Mouse (Mus musculus): ENCODE data around the gene Parva.

Parva gene

GRCm38 (mm10) chr7:112526226-112526625 is 98.9 kb downstream of the Parva start:
- no peak for DNase-seq

- DNase-seq, result no peak
Observed at GRCm38 (mm10) chr7:112527230-112527629, 99.9 kb downstream of the Parva start.

DNA sequence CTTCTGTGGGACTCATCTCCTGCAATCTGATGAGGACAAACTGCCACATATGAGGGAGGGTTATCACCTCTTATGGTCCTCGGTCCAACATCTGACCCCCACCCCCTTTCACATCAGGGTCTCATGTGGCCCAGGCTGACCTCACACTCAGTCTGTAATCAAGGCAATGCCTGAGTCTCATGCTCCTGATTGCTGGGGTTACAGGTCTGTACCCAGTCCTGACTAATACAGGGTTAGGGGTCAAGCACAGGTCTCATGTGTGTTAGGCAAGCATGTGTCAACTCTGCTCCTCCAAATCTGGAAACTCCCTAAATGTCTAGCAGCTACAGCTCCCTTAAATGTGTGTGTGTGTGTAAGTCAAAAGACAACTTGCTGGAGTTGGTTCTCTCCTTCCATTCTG is 100.8 kb downstream of the Parva start:
- DNase-seq, result no peak

- no peak for DNase-seq
Observed at GRCm38 (mm10) chr7:112528582-112529360, 101.5 kb downstream of the Parva start.

- DNase-seq, result no peak
Observed at GRCm38 (mm10) chr7:112530924-112531323, 103.6 kb downstream of the Parva start.

DNA sequence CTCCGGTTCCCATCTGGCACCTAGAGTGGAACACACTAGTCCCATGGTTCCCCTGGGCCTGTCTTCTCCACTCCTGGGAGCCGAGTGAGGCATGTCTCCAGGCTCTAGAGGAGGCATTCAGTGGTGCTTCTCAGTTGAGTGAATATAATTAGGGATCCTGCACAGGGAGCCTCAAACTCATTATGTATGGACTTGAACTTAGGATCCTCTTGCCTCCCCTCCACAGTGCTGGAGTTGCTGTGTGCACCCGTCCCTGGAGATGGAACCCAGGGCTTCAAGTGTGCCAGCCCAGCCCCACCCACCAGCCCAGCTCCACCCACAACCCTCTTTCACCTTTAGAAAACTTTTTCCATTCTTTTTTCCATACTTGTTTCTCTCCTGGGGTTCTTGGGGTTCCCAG is 106.8 kb downstream of the Parva start:
- no peak for DNase-seq

DNA sequence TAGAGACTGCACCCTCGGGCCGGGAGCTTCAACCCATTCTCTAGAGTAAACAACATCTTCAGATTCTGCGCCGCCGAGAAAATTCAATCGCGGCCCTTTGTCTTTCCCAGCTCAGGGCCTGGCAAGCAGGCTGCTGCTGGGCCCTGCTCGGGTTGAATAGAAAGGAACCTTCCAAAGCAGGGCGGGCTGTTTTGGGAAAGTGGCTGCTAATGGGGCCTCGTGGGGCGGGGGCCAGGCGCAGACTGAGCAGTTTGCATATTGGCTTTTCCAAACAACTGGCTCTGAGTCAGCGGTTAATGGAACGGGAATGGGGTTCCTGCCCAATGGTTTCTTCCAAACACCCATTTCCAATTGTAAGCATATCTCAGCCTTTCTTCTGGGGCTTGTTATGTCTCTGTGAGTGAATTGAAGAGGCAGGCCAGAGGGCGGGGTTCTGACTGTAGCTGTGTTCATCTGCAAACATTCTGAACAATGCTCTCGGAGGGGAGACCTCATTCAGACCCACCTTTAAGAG is 108.2 kb downstream of the Parva start:
- DNase-seq, result no peak

DNA sequence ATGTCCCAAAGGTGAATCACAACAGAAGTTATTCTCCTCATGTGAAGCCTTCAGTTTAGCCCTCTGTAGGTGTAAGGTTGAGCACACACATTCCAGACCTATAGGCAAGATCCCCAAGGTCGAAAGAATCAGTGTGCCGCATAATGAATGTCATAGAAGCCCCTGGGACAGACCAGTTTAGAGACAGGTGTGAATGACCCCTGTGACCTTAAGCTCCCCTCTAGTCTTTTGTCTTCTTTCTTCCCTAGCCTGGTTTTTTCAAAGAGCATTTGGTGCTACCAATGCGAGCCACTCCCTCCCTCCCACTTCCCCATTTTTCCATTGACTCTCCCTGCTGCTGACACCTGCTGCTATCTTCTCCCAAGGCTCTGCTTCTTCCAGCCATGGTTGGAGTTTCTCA is 121.8 kb downstream of the Parva start:
- no peak for DNase-seq

DNA sequence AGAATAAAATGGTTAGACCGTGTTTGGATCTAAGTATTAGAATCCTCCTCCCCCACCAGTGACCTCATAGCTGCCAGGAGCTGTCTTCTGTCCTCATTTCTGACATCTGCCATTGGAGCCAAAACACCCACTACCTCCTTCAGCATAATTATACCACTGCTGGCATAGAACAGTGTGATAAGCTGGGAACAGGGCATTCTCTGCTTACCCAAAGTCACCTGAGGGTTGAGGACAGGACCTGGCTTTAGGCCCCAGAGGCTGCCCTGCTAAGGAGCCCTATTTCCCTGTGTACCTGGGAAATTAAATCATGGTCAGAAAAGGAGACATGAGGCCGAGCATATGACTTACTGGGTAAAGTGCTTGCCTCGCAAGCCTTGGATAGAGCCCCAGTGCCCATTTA is 134.2 kb downstream of the Parva start:
- DNase-seq, result no peak

GRCm38 (mm10) chr7:112567004-112567403 is 139.7 kb downstream of the Parva start:
- no peak for DNase-seq

DNA sequence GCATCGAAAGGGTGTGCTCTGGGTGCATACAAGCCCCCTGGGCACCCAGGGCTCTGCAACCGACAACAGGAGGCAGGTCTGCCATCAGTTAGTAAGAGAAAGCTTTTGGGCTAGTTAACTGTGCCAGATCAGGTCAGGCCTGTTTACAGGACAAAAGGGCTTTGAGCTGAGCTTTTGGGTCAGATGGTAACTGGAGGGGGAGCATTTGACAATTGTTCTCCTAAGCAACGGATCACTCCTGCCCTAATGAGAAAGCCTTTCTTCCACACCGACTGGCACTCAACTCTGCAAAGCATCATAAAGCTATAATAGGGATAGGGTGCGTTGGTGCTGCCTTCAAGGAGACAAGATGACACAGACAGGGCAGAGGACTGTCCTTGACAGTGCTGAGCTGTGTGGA is 141.7 kb downstream of the Parva start:
- DNase-seq, result no peak

DNA sequence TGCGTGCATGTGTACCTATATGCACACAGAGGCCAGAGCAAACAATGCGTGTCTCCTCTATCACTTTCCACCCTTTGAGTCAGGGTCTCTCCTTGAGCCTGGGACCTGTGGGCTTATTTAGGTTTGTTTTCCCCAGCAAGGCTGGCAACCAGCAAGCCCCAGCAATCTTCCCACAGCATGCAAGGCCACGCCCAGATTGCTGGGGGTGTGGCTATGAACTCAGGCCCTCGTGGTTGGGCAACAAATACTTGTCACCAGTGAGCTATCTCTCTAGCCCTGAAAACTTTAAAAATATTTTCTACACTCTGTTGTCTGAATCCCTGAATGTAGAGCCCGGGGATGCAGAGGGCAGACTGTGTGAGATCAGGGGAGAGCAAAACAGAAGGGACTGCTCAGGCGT is 154.3 kb downstream of the Parva start:
- no peak for DNase-seq

DNA sequence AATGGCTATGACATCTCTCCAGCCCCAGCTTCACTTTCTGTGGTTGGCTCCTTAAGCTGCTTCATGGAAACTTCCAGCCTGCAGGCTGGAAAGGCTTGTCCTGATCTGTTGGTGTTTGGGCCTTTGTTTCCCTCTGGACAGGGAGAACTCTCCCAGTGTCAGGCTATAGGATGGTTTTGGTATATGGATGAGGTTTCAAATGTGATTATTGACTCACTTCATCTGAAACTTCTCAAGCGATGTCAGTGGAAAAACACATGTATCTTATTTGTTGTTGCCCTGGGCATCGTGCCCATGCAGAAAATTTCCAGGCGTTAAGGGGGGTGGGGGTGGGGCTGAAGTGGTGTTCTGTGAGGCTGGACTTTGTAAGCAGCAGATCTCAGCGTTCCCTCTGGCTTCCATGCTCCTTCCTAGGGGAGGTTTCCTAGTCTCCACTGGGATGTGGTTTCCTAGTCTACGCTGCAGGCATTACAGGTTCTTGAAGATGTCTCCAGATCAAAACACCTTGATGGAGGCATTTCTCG is 155.6 kb downstream of the Parva start:
- DNase-seq, result no peak

- DNase-seq, result no peak
Observed at GRCm38 (mm10) chr7:112587449-112587848, 160.1 kb downstream of the Parva start.

GRCm38 (mm10) chr7:112589530-112589929 is 162.2 kb downstream of the Parva start:
- no peak for DNase-seq

DNA sequence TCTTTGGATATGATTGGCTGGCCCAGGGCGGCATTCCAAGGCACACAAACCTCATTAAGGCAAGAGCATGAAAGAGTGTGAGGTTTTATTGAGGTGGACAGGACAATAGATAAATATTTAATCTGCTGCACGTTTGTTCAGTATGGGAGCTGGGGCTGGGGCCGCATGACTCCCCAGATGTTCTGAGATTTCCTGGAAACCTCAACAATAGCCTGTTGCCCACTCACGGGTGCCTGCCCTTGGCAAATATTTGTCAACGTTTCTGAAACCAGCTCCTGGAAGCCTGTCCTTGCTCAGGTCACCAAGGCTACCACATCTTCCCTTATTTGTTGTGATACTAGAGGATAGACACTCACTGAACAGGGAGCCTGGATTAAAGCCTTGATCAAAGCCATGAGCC is 166.3 kb downstream of the Parva start:
- no peak for DNase-seq

GRCm38 (mm10) chr7:112595226-112595850 is 168.0 kb downstream of the Parva start:
- DNase-seq, result no peak

- no peak for DNase-seq
Observed at GRCm38 (mm10) chr7:112599650-112600049, 172.3 kb downstream of the Parva start.

DNA sequence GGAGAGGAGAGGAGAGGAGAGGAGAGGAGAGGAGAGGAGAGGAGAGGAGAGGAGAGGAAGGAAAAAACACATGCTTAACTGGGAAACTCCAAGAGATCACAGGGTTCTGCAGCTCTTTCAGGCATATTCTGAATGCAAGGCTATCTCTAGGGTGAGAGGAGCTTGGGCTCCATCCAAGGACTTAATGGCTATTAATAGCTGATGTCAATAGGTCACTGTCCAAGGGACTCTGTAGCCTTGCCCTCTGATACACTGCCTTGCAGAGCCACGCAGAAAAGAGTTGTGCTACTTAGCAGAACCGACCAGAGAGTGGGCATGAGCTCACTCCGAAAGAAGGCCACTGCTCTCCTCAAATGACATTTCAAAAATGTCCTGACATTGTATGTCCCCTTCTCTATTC is 172.9 kb downstream of the Parva start:
- no peak for DNase-seq

DNA sequence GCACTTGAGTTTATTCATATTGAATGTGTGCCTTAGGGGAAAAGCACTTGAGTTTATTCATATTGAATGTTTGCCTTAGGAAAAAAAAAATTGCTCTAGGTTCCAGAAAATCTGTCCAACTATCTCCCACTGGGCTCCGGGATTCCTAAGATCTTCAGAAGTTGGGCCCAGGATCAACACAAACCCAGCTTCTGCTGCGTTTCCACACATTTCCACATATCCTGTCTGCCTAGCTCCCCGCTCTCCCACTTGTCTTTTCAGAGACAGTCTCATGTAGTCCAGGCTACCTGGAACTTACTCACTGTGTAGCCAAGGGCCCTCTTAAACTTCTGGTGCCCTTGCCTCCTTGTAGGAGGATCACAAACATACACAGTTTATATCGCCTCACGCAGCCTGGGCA is 175.7 kb downstream of the Parva start:
- no peak for DNase-seq

- no peak for DNase-seq
Observed at GRCm38 (mm10) chr7:112603496-112604170, 176.3 kb downstream of the Parva start.

DNA sequence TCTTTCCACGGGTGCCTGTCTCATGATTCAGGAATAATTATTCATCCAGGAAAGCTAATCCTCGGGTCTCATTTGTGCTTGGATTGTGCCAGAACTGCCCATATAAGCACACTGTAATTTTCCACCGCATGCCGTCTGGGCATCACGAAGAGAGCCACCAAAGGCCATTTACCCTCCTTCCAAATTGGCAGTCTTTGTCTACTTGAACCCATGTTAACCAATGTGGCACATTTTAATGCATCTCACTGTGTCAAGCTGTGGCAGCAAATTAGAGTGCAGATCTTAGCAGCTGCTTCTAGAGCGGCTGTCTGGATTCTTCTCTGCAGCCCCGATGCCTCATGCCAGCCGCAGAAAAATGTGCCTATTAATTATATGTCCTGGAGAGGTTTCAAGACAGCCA is 176.9 kb downstream of the Parva start:
- no peak for DNase-seq

DNA sequence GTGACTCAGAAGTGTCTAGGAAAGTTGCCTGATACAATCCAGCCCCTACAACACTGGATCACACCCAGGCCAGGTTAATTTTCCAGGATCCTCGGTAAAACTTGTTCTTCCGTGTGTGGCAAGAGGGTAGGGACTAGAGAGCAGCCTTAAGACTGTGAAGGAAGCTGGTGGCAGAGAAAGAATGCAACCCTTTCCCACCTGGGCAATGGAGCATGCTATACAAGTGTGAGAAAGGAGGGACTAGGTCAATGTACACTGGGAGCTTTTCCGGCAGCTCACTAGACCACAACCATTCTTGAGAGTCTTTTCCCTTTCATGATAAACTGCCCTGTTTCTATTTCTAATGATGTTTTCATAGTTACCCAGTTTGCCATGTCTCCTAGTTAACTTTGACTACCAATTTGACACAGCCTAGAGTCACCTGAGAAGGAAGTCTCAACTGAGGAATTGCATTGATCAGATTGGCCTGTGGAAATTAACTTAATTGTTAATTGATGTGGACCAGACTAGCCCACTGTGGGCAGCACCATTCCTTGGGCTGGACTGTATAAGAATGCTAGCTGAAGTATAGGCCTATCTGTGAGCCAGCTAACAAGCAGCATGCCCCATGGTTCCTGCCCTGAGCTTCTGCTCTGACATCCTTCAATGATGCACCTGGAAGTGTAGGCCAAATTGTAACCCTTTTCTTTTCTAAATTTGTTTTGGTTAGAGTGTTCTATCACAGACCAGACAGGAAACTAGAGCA is 186.9 kb downstream of the Parva start:
- DNase-seq, result no peak

Data from spleen, adult 18-20 months (tissue).